ENCODE assay signal across 9 mouse cellular contexts in genomic region chr6:82821758-82822253, GRCm38 (mm10). TPM values are rescaled to one million over a fixed set of nuclear protein-coding genes. Genes with fewer than 3 reads are reported as not detected.
A peak's percentile ranks its signal among the peaks of the same experiment; 100 is the strongest.
DNase-seq lines count a peak whose midpoint lies in the region; ATAC-seq and TF ChIP-seq lines count a peak whose summit lies in the region.
"Had no signal": no experiment of that assay in that cellular context is flagged by ENCODE, and none has a peak within 500 bp of the region (broad histone marks: within the 10 kb centered on the region; RNA-seq: fewer than 3 reads in every experiment).

No protein-coding gene starts in this region.

- no peak overlapping the region for H3K27ac ChIP-seq in liver, embryonic 14.5 days
- H3K27ac ChIP-seq: forebrain, embryonic 13.5 days had no signal

- peak; percentile 67 for ATAC-seq in common myeloid progenitor, adult 5-6 weeks (replicated peaks; ENCODE audit: low read depth, poor library complexity, severe bottlenecking)
- peak; percentile 68 for ATAC-seq in liver, embryonic 14.5 days (ENCODE audit: insufficient read depth)
- ATAC-seq: forebrain, embryonic 13.5 days had no signal

- no peak overlapping the region for H3K9ac ChIP-seq in liver, embryonic 14.5 days (replicated peaks)
- H3K9ac ChIP-seq: forebrain, embryonic 13.5 days had no signal

- H3K27me3 ChIP-seq in liver, embryonic 14.5 days (ENCODE audit: control insufficient read depth, insufficient read depth, low read length) = no peaks in the 10 kb centered on the region
- H3K27me3 ChIP-seq: forebrain, embryonic 13.5 days had no signal

- WGBS in liver, embryonic 14.5 days (ENCODE audit: insufficient replicate concordance) = 2% methylated on average over 4 of the region's 4 CpGs

- no peak overlapping the region for H3K4me2 ChIP-seq in liver, embryonic 14.5 days (ENCODE audit: low read depth)
- H3K4me2 ChIP-seq: forebrain, embryonic 13.5 days had no signal

- no peaks in the 10 kb centered on the region for H3K9me3 ChIP-seq in liver, embryonic 14.5 days (ENCODE audit: control insufficient read depth, low read length)
- H3K9me3 ChIP-seq: forebrain, embryonic 13.5 days had no signal

- H3K4me3 ChIP-seq in liver, embryonic 14.5 days (ENCODE audit: insufficient read depth in 1 of 2, low read depth in 2 of 2, low read length in 2 of 2) = no peak overlapping the region
- H3K4me3 ChIP-seq: forebrain, embryonic 13.5 days had no signal

- DNase-seq in embryo, embryonic 10 days (ENCODE audit: low spot score) = peak; percentile 52
- no peak for DNase-seq in embryo, embryonic 9.5 days (ENCODE audit: extremely low spot score)
- DNase-seq in 3T3-L1 (ENCODE audit: low read depth, low spot score) = peak; percentile 48
- DNase-seq in liver, embryonic 14.5 days (ENCODE audit: low read depth in 3 of 3, low spot score in 3 of 3) = peak; percentile 46 to 57 (median 49)
- no peak for DNase-seq in frontal cortex, postnatal 25 days (ENCODE audit: low spot score in 2 of 2)
- no peak for DNase-seq in ovary, postnatal 36 days (ENCODE audit: low spot score)
- no peak for DNase-seq in gastrocnemius, postnatal 4 days (ENCODE audit: low spot score in 2 of 2)

- peaks cover 5 to 30% of the 10 kb centered on the region in 2 experiments; a peak in 3 of 4 replicates for H3K4me1 ChIP-seq in liver, embryonic 14.5 days (replicated peaks; ENCODE audit: control insufficient read depth in 2 of 2, insufficient read depth in 2 of 2, low read length in 1 of 2)
- H3K4me1 ChIP-seq: forebrain, embryonic 13.5 days had no signal

- TF ChIP-seq CTCF in liver, embryonic 14.5 days (IDR thresholded peaks at IDR 0.05; ENCODE audit: low read depth) = no peak

- TF ChIP-seq EP300 in liver, embryonic 14.5 days (IDR thresholded peaks at IDR 0.05; ENCODE audit: low read depth) = no peak

- H3K36me3 ChIP-seq in liver, embryonic 14.5 days (replicated peaks; ENCODE audit: control insufficient read depth, insufficient read depth, low read depth) = no peaks in the 10 kb centered on the region

RNA-seq across cellular contexts. Expression of gene Hk2, which starts 47.6 kb away (rescaled TPM):
- 21.2 and 29.0 TPM in 2 replicates for total RNA-seq in common myeloid progenitor, adult 5-6 weeks (2017)
- polyA plus RNA-seq in liver, embryonic 14.5 days (2012; rRNA removed) = 2.4 and 3.2 TPM in 2 replicates
- 2.5 and 5.6 TPM in 2 replicates for polyA plus RNA-seq in liver, embryonic 14.5 days (2014; fragmentation: Nextera tagmentation; extraction: Ambion mirVana)
- 10 to 100 TPM; 65.5 to 75.0 TPM for total RNA-seq in gastrocnemius, postnatal 4 days (2021)

Comparison
In these comparisons a context has a peak if more than half of its experiments do, and no peak if none do; other contexts are left out.
1. DNase-seq: peak in embryo, embryonic 10 days (single experiment), 3T3-L1 (single experiment) and liver, embryonic 14.5 days (3 of 3); none in embryo, embryonic 9.5 days (single experiment), frontal cortex, postnatal 25 days (0 of 2), ovary, postnatal 36 days (single experiment) and gastrocnemius, postnatal 4 days (0 of 2).